Comparison of ENCODE assay signal across 1 mouse cellular context in the genomic region with DNA sequence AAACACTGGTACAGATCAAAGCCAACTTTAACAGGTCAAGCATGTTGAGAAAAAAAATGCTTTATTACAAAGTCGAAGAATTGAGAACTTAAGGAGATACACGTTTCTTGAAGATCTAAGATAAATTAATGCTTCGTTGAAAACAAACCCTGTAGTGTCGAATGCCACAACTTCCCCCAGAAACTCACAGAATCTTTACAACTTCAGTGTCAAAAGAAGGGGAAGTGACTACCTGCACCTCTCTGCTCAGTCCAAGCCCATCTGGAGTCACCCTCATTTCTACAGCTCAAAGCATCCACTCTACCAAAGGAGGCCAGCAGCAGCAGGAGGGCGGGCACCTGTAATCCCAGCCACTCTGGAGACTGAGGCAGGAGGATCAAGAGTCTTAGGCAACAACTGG.
A peak's percentile ranks its signal among the peaks of the same experiment; 100 is the strongest.
TF ChIP-seq lines count a peak whose summit lies in the region.

No protein-coding gene starts in this region.

TF ChIP-seq in MEL, 35 proteins besides CTCF, POLR2A, EP300 and RAD21 (continued from another document):
- TF ChIP-seq NRF1 (IDR thresholded peaks at IDR 0.05; ENCODE audit: insufficient read depth, low read depth, low read length, poor library complexity, severe bottlenecking) = no peak
- no peak for TF ChIP-seq TAL1 (IDR thresholded peaks at IDR 0.05; ENCODE audit: low read length)
- TF ChIP-seq MXI1 (IDR thresholded peaks at IDR 0.05; ENCODE audit: low read depth, low read length) = peak; percentile 48
- TF ChIP-seq ZKSCAN1 (IDR thresholded peaks at IDR 0.05; ENCODE audit: low read depth, low read length) = 0 out of 2 replicates have a peak, but pooled peaks have one; percentile 19
- TF ChIP-seq USF2 (IDR thresholded peaks at IDR 0.05; ENCODE audit: borderline replicate concordance in 1 of 2, insufficient read depth in 1 of 2, low read depth in 1 of 2, low read length in 2 of 2) = no peak
- TF ChIP-seq ZC3H11A (IDR thresholded peaks at IDR 0.05; ENCODE audit: low read depth, low read length) = no peak
- TF ChIP-seq GATA1 (IDR thresholded peaks at IDR 0.05; ENCODE audit: low read depth, low read length) = peak; percentile 34
- 0 out of 2 replicates have a peak, but pooled peaks have one; percentile 33 for TF ChIP-seq HCFC1 (IDR thresholded peaks at IDR 0.05; ENCODE audit: low read depth, low read length)
- TF ChIP-seq BHLHE40 (IDR thresholded peaks at IDR 0.05; ENCODE audit: borderline replicate concordance, low read depth, low read length) = peak; percentile 64; the same call in 1 of the 2 replicates
TF ChIP-seq in MEL: peak in this region for 9.
